Mouse (Mus musculus): ENCODE measurements around the gene Il2ra. TPM values are rescaled to one million over a fixed set of nuclear protein-coding genes. Genes with fewer than 3 reads are reported as not detected.

Il2ra gene
- polyA plus RNA-seq, 1 experiment from 2014 or later, result not detected

Other genes with a start within 250 kb of the Il2ra start
- gene Pfkfb3, start 88.7 kb upstream of the Il2ra start, polyA plus RNA-seq (2014; fragmentation: Nextera tagmentation; extraction: Ambion mirVana), result 16.1 and 17.5 TPM in 2 replicates
- gene Rbm17, start 38.7 kb upstream of the Il2ra start, polyA plus RNA-seq (2014; fragmentation: Nextera tagmentation; extraction: Ambion mirVana), result 137 and 139 TPM in 2 replicates
- gene Gm17490, start 16.5 kb upstream of the Il2ra start, polyA plus RNA-seq (2014; fragmentation: Nextera tagmentation; extraction: Ambion mirVana), result not detected in 2 replicates
- gene Il15ra, start 62.5 kb downstream of the Il2ra start, polyA plus RNA-seq (2014; fragmentation: Nextera tagmentation; extraction: Ambion mirVana), result 0.80 and 1.5 TPM in 2 replicates
- gene Fbh1, start 134.8 kb downstream of the Il2ra start, polyA plus RNA-seq (2014; fragmentation: Nextera tagmentation; extraction: Ambion mirVana), result 131 and 136 TPM in 2 replicates
- 37.4 and 38.8 TPM in 2 replicates for gene Ankrd16, start 135.1 kb downstream of the Il2ra start, polyA plus RNA-seq (2014; fragmentation: Nextera tagmentation; extraction: Ambion mirVana)

Data from stomach, embryonic 14.5 days (tissue).